ENCODE assay signal across 8 mouse cellular contexts in genomic region chrX:168795859-168796848, GRCm38 (mm10). TPM values are rescaled to one million over a fixed set of nuclear protein-coding genes. Genes with fewer than 3 reads are reported as not detected.
DNase-seq lines count a peak whose midpoint lies in the region; ATAC-seq and TF ChIP-seq lines count a peak whose summit lies in the region.

No protein-coding gene starts in this region.

- ATAC-seq in forebrain, embryonic 14.5 days = peak; percentile 67; the same call in 1 of the 2 replicates
- peak; percentile 76; the same call in 1 of the 2 replicates for ATAC-seq in neural tube, embryonic 13.5 days (ENCODE audit: low read depth)

- no peaks in the 10 kb centered on the region for H3K4me1 ChIP-seq in forebrain, embryonic 14.5 days (ENCODE audit: control insufficient read depth, insufficient read depth, low read length)
- peaks cover 16% of the 10 kb centered on the region; the same call in 1 of the 2 replicates for H3K4me1 ChIP-seq in hindbrain, embryonic 10.5 days (replicated peaks)
- H3K4me1 ChIP-seq in liver, adult 2 months (ENCODE audit: control insufficient read depth, insufficient read depth, low read length) = peaks cover 2% of the 10 kb centered on the region; the same call in 1 of the 2 replicates
- H3K4me1 ChIP-seq in neural tube, embryonic 13.5 days (replicated peaks) = peaks cover 17% of the 10 kb centered on the region

- WGBS in forebrain, embryonic 14.5 days = 30% methylated on average over 55 of the region's 55 CpGs
- 22% methylated on average over 55 of the region's 55 CpGs for WGBS in hindbrain, embryonic 10.5 days
- WGBS in liver, adult 2 months = 6% methylated on average over 54 of the region's 55 CpGs
- WGBS in neural tube, embryonic 13.5 days = 16% methylated on average over 53 of the region's 55 CpGs

- peak; percentile 24 to 30 for DNase-seq in cerebellum, postnatal 10 days
- no peak for DNase-seq in cerebellum, adult 18-20 months
- DNase-seq in Muller cell, postnatal 12 days (ENCODE audit: inconsistent ontology term) = peak; percentile 43
- DNase-seq in forebrain, embryonic 14.5 days (ENCODE audit: low spot score) = peak; percentile 11
- peak; percentile 52 for DNase-seq in hindbrain, embryonic 10.5 days (ENCODE audit: low spot score)
- DNase-seq in liver, adult 2 months (ENCODE audit: extremely low read depth, low read depth, low spot score) = no peak
- no peak for DNase-seq in adipocyte (ENCODE audit: low spot score)

- peak overlapping the region; percentile 75 for H3K4me2 ChIP-seq in forebrain, embryonic 14.5 days (ENCODE audit: low read length)
- peak overlapping the region; percentile 76 for H3K4me2 ChIP-seq in neural tube, embryonic 13.5 days

- H3K27me3 ChIP-seq in forebrain, embryonic 14.5 days (replicated peaks; ENCODE audit: control insufficient read depth, insufficient read depth, low read length) = 0 out of 2 replicates have a peak, but pooled peaks cover 24% of the 10 kb centered on the region
- peaks cover 77% of the 10 kb centered on the region for H3K27me3 ChIP-seq in hindbrain, embryonic 10.5 days (ENCODE audit: insufficient read depth, poor library complexity, severe bottlenecking)
- H3K27me3 ChIP-seq in liver, adult 2 months (ENCODE audit: control insufficient read depth, insufficient read depth, low read length) = no peaks in the 10 kb centered on the region
- peaks cover 80% of the 10 kb centered on the region for H3K27me3 ChIP-seq in neural tube, embryonic 13.5 days

- H3K36me3 ChIP-seq in forebrain, embryonic 14.5 days (ENCODE audit: control insufficient read depth, insufficient read depth, low read length) = no peaks in the 10 kb centered on the region
- H3K36me3 ChIP-seq in hindbrain, embryonic 10.5 days = no peaks in the 10 kb centered on the region
- H3K36me3 ChIP-seq in liver, adult 2 months (ENCODE audit: control insufficient read depth, insufficient read depth, low read length) = no peaks in the 10 kb centered on the region
- no peaks in the 10 kb centered on the region for H3K36me3 ChIP-seq in neural tube, embryonic 13.5 days

- H3K27ac ChIP-seq in forebrain, embryonic 14.5 days (ENCODE audit: low read depth, low read length) = no peak overlapping the region
- no peak overlapping the region for H3K27ac ChIP-seq in hindbrain, embryonic 10.5 days
- no peak overlapping the region for H3K27ac ChIP-seq in liver, adult 2 months (replicated peaks; ENCODE audit: insufficient read depth, low read depth, low read length)
- H3K27ac ChIP-seq in neural tube, embryonic 13.5 days (replicated peaks) = no peak overlapping the region

- H3K4me3 ChIP-seq in forebrain, embryonic 14.5 days (ENCODE audit: low read depth, low read length) = peak overlapping the region; percentile 36
- peak overlapping the region; percentile 53 for H3K4me3 ChIP-seq in hindbrain, embryonic 10.5 days
- peak overlapping the region; percentile 58 for H3K4me3 ChIP-seq in liver, adult 2 months (ENCODE audit: insufficient read depth, low read depth, low read length)
- peak overlapping the region; percentile 43 for H3K4me3 ChIP-seq in neural tube, embryonic 13.5 days

- no peaks in the 10 kb centered on the region for H3K79me2 ChIP-seq in liver, adult 2 months (ENCODE audit: control insufficient read depth, insufficient read depth, low read length)

- no peak for TF ChIP-seq POLR2A in liver, adult 2 months (IDR thresholded peaks at IDR 0.05; ENCODE audit: extremely low read depth, insufficient read depth, low read length)

- TF ChIP-seq CTCF in liver, adult 2 months (IDR thresholded peaks at IDR 0.05; ENCODE audit: low read depth, low read length) = no peak

- peak overlapping the region; percentile 17 for H3K9ac ChIP-seq in forebrain, embryonic 14.5 days (ENCODE audit: low read length)
- peak overlapping the region; percentile 10; the same call in 1 of the 2 replicates for H3K9ac ChIP-seq in liver, adult 2 months (ENCODE audit: low read depth, low read length)
- peak overlapping the region; percentile 45; the same call in 1 of the 2 replicates for H3K9ac ChIP-seq in neural tube, embryonic 13.5 days

- no peaks in the 10 kb centered on the region for H3K9me3 ChIP-seq in forebrain, embryonic 14.5 days (replicated peaks; ENCODE audit: control insufficient read depth, low read length)
- no peaks in the 10 kb centered on the region for H3K9me3 ChIP-seq in hindbrain, embryonic 10.5 days
- H3K9me3 ChIP-seq in neural tube, embryonic 13.5 days = no peaks in the 10 kb centered on the region

RNA-seq across cellular contexts. Expression of gene Arhgap6, which starts 1.3 kb away (rescaled TPM):
- 0.51 and 0.99 TPM in 2 replicates for polyA plus RNA-seq in forebrain, embryonic 14.5 days (2014; fragmentation: Nextera tagmentation; extraction: Ambion mirVana)
- 0.72 and 0.76 TPM in 2 replicates for polyA plus RNA-seq in hindbrain, embryonic 10.5 days (2016; fragmentation: Nextera tagmentation; extraction: Ambion mirVana)
- total RNA-seq in liver, adult 2 months (2014; rRNA removed) = 7.9 and 13.0 TPM in 2 replicates
- 1.5 and 1.8 TPM in 2 replicates for polyA plus RNA-seq in liver, adult 2 months (2012; rRNA removed)
- 1.4 and 1.7 TPM in 2 replicates for polyA plus RNA-seq in neural tube, embryonic 13.5 days (2015; fragmentation: Nextera tagmentation; extraction: Ambion mirVana)

Comparison
In these comparisons a context has a peak if more than half of its experiments do, and no peak if none do; other contexts are left out.
1. DNase-seq: peak in cerebellum, postnatal 10 days (2 of 2), Muller cell, postnatal 12 days (single experiment), forebrain, embryonic 14.5 days (single experiment) and hindbrain, embryonic 10.5 days (single experiment); none in cerebellum, adult 18-20 months (0 of 2), liver, adult 2 months (single experiment) and adipocyte (single experiment).
2. Peak in every context shown above with its lines, with median percentiles within 50 percentile points of each other: H3K4me3 ChIP-seq and H3K9ac ChIP-seq.